Mouse (Mus musculus) B cell, adult 2 months (primary cell): ENCODE results near the gene Hsd3b1.
"Not testable (repeated sequence)": the region's sequence is repeated elsewhere in the genome, so short reads cannot be mapped to it uniquely, and the experiment has no call there.

Experiments used
- DNase-seq, 2 experiments: peaks; one replicate each; pipeline ENCODE4 v3.0.0; 2022

Gene Hsd3b1

GRCm38 (mm10) chr3:98859576-98859975 lies at the start of gene Hsd3b1:
TSS of gene Hsd3b1 (minus strand) at chr3:98859794.
- no peak for DNase-seq

DNA sequence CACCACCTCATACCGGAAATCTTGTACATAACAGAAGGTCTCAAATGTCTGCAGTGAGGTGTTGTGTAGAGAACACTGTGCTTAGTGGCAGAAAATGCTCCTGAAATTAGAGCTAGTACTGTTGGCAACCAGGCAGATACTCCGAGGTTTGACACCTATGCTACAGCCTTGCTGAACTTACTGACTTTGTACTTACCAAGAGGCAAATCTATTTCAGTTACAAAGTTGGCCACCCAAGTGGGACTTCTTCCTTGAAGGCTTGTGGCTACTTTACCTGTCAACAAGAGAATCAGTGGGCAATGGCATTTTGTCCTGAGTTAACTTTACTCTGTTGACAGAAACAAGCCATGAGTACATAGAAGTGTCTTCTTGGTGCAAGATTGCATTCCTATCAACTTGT lies 38.0 kb upstream of the Hsd3b1 start:
- no peak for DNase-seq

DNA sequence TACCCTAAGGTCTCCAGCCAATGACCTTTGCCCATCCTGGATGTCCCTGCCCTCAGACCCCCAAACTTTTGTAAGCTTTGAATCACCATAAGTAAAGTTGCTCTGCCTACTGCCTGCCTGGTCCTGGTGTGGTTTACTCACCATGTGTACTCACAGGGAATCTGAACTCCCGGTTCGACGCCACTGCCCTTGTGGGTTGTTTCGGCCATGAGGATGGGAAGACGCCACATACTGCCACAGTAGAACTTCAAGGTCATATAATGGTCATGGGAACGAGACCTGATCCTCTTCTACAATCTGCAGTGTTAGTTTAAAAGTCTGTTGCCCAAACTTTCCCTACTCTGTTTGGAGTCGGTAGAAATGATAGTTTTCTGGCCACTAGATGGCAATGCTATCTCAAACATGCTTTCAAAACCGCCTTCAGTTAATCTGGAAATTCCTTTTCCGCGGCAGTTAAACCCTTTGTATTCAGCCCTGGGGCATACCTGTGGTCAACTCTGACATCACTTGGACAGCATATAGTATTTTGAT lies 35.5 kb upstream of the Hsd3b1 start:
- no peak for DNase-seq

GRCm38 (mm10) chr3:98893057-98893772 lies 33.6 kb upstream of the Hsd3b1 start, which contains the start of gene Hao2:
TSS of gene Hao2 (minus strand) at chr3:98893239.
- DNase-seq = no peak

DNA sequence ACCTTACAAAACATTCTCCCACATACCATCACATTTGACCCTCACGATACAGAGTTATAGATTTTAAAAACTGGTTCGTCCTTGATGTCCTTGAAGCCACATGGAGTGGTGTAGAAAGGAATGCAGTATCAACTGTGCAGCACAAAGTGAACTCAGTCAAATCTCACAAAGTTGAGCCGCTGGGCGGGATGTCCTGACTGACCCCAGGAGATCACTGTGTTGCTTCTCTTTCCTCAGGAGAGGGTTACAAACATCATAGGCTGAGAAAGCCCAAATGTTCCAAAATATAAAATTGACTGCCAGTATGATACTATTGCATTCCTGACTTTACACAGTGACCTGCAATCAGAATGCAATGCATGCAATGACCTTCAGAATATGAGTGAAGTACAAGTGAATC lies 30.8 kb upstream of the Hsd3b1 start:
- no peak for DNase-seq

- DNase-seq = no peak
Observed at GRCm38 (mm10) chr3:98888206-98888605, 28.6 kb upstream of the Hsd3b1 start.

GRCm38 (mm10) chr3:98880831-98881230 lies 21.2 kb upstream of the Hsd3b1 start:
- DNase-seq = no peak

DNA sequence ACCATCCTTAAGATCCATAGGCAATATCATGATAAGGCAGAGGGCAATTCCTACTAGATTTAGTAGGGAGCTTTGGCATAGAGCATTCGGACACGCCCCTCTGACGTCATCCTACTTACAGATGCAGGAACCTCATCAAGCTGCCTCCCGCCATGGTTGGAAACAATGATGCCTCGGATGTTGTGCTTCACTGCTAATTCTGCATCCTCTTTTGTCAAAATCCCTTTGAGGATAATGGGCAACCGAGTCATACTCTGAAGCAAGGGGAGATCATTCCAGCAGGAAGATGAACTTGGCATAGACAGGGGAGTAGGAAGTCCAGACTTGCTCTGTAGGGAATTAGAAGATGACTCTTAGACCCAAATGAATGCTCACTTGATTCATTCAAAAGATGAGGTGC lies 20.6 kb upstream of the Hsd3b1 start:
- DNase-seq = no peak

DNA sequence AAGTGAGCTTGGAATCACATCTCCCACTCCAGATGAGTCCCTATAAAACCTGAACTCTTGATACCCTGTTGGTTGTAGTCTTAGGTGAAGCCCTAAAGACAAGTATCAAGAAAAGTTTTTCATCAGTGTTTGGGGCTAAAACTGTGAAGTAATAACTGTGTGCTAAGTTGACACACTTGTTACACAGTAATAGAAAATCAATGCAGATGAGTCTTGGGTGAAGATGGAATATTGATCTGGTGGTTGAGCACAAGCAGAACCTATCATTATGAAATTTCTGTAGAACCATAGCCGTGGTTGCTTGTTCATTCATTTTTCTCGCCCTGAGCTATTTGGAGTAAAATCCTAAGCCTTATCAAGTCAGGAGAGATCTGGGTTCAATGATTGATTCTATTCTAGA lies 8.6 kb upstream of the Hsd3b1 start:
- DNase-seq = no peak

- DNase-seq = no peak
Observed at GRCm38 (mm10) chr3:98862800-98863199, 3.2 kb upstream of the Hsd3b1 start.

DNA sequence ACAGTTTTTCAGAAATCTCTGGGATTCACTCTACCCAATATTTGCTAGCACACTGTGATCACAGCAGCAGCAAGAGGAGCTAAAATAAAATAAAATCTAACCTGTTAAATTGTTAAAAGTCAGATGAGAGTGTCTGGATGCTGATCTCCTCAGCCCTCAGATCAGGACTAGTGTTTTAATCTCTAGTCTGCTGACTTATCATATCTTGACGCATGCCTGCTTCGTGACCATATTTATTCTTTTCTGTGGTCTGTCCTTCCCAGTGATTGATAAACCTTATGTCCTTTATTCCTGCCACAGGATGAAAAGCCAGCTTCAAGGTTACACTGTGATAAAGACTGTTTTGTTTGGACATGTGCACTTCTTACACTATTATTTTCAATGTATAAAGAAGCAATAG lies 1.5 kb downstream of the Hsd3b1 start:
- DNase-seq = no peak

GRCm38 (mm10) chr3:98856892-98857291 lies 2.7 kb downstream of the Hsd3b1 start:
- DNase-seq = no peak

DNA sequence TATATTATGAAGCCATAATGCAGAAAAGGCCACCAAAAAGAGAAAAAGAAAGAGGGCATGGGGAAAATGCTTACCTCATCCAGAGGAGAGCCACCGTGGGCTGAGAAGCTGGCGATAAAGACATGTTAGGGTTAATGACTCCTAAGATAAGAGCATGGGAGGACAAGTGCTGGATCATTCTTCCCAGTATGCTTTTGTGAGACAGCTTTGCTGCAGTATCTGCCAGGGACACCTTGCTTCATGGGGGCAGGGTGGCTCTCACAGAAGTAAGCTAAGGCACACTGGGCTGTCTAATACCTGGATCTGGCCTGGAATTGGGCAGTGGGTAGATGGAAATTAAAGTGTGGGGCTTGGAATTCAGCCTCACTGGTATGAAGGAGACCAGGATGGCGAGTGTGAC lies 4.4 kb downstream of the Hsd3b1 start:
- no peak for DNase-seq

DNA sequence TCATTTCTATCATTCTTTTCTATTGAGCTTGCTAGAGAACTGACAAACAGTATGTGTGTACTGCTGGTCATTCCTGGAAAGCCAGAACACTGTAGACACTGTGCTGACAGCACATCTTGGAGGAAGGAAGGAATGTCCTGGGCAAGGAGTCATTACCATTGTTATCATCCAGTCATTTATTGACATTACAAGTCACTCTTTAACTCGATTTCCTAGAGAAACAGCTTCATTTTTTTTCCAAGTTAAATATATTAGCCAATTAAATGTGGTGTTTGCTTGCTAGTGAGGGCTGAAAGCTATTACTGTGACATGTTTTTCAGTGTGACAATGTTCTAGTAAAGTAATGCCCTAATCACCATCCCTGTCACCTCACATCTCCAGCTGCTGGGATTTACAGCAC lies 5.9 kb downstream of the Hsd3b1 start:
- no peak for DNase-seq

GRCm38 (mm10) chr3:98853051-98853450 lies 6.5 kb downstream of the Hsd3b1 start:
- no peak for DNase-seq

DNA sequence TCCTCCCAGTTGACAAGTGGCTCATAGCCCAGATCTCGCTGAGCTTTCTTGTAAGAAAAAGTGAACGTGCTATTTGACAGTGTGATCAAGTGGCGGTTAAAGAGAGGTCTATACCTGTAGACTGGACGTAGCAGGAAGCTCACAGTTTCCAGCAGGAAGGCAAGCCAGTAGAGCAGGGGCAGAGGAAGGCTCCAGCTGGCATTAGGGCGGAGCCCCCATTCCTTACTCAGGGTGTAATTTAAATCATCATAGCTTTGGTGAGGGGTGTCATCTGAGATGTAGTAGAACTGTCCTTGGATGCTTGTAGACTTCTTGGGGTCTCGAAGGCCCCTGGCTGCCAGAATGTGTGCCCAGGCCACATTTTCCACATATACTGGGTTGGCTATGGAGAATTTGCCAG lies 7.0 kb downstream of the Hsd3b1 start:
- DNase-seq = no peak

DNA sequence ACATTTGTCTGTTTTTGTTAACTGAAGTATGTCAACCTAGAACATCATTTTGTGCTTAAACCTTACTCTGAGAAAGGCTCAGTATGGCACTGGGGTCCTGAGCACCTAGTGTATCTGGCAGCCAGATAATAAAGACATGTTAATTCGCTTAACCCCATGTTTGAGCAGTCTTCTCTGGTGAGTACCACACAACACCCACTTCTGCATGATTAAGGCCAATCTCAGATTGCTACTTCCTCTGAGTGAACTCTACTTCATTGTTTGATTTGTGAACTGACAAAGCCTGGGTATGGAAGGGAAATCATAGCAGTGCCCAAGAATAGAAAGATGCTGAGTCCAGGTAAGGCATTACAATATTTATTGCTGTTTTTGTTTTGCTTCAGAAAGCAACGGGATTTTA lies 7.7 kb downstream of the Hsd3b1 start:
- no peak for DNase-seq

GRCm38 (mm10) chr3:98850262-98850661 lies 9.3 kb downstream of the Hsd3b1 start:
- DNase-seq = no peak

DNA sequence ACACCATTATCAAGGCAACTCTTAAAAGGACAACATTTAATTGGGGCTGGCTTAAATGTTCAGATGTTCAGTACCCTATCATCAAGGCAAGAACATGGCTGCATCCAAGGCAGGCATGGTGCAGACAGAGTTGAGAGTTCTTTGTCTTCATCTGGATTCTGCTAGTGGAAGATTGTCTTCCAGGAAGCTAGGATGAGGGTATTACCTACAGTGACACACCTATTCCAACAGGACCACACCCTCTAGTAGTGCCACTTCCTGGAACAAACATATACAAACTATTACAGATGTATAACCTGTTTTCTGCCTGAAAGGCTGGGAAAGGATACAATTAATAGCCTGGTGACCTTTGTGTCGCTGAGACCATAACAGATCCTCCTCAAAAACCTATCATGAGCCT lies 10.7 kb downstream of the Hsd3b1 start:
- no peak for DNase-seq

- no peak for DNase-seq
Observed at GRCm38 (mm10) chr3:98814101-98814670, 45.4 kb downstream of the Hsd3b1 start, which contains the start of gene Hsd3b6. TSS of gene Hsd3b6 (minus strand) at chr3:98814443.

GRCm38 (mm10) chr3:98812653-98813052 lies 46.9 kb downstream of the Hsd3b1 start:
- DNase-seq = not testable (repeated sequence)

- DNase-seq = not testable (repeated sequence)
Observed at GRCm38 (mm10) chr3:98805032-98805431, 54.6 kb downstream of the Hsd3b1 start.
